Mouse (Mus musculus): ENCODE measurements around the gene Gm28042. TPM values are rescaled to one million over a fixed set of nuclear protein-coding genes. Genes with fewer than 3 reads are reported as not detected.

Gm28042 gene
- polyA plus RNA-seq, 1 experiment from 2014 or later = 4.3 TPM

DNA sequence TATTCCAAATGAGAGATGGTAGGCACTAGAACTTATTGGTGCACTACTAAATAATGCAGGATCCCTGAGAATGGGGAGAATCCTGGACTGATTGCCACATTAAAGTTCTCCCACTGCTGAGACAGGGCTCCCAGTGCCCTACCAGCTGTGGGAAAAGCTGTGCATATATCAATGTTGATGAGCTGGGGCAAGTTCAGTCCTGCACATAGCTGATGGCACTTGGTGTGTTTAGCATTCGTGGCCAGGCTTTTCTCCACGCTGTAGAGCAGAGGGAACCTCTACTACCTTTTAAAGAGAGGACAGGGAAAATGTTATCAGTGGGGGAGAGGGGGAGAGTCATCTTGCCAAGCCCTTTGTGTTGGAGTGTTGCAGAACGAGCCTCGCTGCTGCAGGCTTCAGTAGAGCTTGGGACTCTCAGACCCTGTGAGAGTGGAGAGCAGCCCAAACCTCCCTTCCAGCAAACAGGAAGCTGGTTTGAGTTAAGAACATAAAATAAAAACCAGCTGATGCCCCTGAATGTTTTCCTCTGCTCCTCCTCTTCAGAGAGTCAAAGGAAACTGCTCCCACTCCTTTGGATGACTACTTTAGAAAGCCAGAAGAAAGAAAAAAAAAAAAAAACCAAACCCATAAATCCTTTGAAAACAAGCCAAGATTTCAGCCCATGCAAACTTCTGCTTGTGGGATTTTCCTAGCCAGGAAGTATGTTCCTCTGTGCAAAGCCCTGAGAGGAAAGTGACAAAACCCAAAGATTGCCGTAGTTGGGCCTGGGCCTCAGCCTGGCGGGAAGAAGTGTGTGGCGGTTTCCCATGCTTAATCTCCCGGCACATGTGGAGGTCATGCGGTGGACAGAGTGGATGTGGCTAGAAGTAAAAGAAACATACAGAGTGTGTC, 31.7 kb upstream of the Gm28042 start:
- Histone ChIP-seq H3K27me3 (no peaks in the 10 kb centered on the region), H3K4me2 (replicated peaks) (peak overlapping the region; percentile 41), H3K9me3 (no peaks in the 10 kb centered on the region), H3K27ac (peak overlapping the region; percentile 96), H3K9ac (no peak overlapping the region), H3K4me3 (no peak overlapping the region), H3K4me1 (peaks cover 43% of the 10 kb centered on the region), H3K36me3 (peaks cover 19% of the 10 kb centered on the region)
- WGBS = 14% methylated on average over 9 of the region's 9 CpGs
- peak; percentile 88 for ATAC-seq (ENCODE audit: low FRiP score, low read depth)

DNA sequence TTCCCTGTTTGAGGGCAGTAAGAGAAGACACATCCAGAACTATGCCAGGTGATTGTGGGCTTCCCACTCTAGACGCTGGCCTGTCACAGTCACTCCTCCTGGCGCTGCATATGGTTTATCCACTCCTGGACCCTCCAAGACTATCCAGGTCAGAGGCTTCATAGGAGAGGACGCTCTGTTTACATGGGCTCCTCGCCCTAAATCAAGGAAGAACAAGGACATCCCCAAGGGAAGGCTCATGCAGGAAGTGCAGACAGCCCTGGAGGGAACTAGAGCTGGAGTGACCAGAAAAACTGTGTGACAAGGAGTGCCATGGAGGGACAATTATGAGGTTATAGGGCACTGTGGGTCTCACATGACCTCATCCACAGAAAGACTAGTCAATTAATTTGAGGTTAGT, 29.9 kb upstream of the Gm28042 start:
- ATAC-seq (ENCODE audit: low FRiP score, low read depth) = no peak
- Histone ChIP-seq H3K27me3 (no peaks in the 10 kb centered on the region), H3K9me3 (no peaks in the 10 kb centered on the region), H3K4me2 (replicated peaks) (no peak overlapping the region), H3K27ac (0 out of 2 replicates have a peak overlapping the region, but pooled peaks have one; percentile 96), H3K4me1 (peaks cover 49% of the 10 kb centered on the region), H3K36me3 (peaks cover 14% of the 10 kb centered on the region), H3K9ac (no peak overlapping the region), H3K4me3 (no peak overlapping the region)
- WGBS = 89% methylated on average over 4 of the region's 4 CpGs

DNA sequence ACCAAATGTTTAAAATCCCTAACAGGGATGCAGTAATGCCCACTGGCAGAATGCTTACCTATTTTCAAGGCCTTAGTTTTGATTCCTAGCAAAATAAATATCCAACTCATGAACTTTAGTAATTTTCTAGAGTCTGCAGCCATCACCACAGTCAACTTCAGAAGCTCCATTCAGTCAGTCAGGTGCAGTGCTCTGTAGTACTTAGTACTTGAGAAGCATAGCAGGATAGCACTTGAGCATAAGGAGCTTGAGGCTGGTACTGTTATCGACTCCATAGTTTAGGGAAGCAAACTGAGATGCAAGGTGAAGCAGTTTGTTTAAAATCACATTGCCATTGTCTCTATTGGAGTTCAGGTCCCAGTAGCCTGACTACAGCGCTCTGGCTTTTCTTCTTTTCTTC, 27.6 kb upstream of the Gm28042 start:
- no peak for ATAC-seq (ENCODE audit: low FRiP score, low read depth)
- Histone ChIP-seq H3K9me3 (no peaks in the 10 kb centered on the region), H3K27me3 (no peaks in the 10 kb centered on the region), H3K27ac (no peak overlapping the region), H3K9ac (no peak overlapping the region), H3K4me1 (peaks cover 40% of the 10 kb centered on the region), H3K4me2 (replicated peaks) (no peak overlapping the region), H3K36me3 (peaks cover 23% of the 10 kb centered on the region), H3K4me3 (no peak overlapping the region)
- 95% methylated on average over 2 of the region's 2 CpGs for whole genome bisulfite sequencing

DNA sequence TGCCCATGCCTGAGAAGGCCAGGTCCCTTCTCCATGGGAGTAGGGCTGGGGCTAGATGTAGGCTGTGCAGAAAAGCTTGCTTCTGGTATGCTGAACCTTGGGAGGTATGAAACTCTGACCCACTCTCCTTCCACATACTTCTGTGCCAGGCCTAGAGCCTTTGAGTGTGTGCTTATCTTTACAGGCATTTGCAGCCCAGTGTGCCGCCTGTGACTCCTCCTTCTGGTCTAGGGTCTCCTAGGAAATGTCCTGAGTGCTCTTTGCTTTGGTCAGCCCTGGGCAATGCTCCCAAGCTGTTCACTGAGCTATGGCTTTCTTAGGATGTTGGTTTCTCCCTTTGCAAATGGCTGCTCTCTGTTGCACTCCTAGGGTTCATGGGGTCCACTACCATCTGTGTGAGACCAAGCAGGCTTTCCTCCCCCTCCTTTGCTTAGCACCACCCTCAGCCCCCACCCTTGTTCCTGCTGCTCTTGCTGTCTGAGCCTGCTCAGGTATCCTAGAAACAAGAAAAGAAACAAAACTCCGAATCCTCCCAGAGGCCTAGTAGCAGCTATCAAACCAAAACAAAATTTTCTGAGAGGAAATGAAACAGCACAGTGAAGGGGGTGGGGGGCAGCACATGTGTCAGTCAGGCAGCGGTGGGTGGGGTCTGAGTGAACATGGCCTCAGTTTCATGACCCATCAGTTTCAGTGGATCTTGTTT, 26.3 kb upstream of the Gm28042 start:
- Histone ChIP-seq H3K9me3 (no peaks in the 10 kb centered on the region), H3K4me2 (replicated peaks) (no peak overlapping the region), H3K36me3 (peaks cover 25% of the 10 kb centered on the region), H3K4me1 (peaks cover 27% of the 10 kb centered on the region), H3K4me3 (no peak overlapping the region), H3K9ac (peak overlapping the region; percentile 19; the same call in 1 of the 2 replicates), H3K27me3 (no peaks in the 10 kb centered on the region), H3K27ac (peak overlapping the region; percentile 12; the same call in 1 of the 2 replicates)
- 61% methylated on average over 3 of the region's 3 CpGs for WGBS
- peak; percentile 77; the same call in 1 of the 2 replicates for ATAC-seq (ENCODE audit: low FRiP score, low read depth)

DNA sequence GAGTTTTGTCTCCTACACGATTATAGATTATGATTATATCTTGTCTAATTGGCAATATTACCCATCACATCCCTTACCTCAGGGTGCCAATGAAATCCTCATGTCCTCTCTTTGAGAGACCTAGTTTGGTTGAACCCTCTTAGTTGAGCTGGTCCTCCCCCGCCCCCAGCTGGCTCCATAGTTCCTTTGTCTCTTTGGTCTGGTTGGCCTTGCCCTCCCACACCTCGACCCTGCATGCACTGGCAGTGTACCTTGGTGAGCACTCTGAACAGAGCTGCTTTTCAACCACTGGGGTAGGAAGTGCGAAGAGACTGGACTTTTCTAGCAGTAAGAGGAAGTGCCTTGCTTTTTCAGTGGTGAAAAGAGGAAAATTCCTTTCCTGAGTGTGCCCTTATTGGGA, 25.3 kb upstream of the Gm28042 start:
- Histone ChIP-seq H3K4me3 (no peak overlapping the region), H3K4me1 (peaks cover 18% of the 10 kb centered on the region), H3K27me3 (no peaks in the 10 kb centered on the region), H3K9me3 (no peaks in the 10 kb centered on the region), H3K27ac (no peak overlapping the region), H3K36me3 (peaks cover 25% of the 10 kb centered on the region), H3K4me2 (replicated peaks) (no peak overlapping the region), H3K9ac (no peak overlapping the region)
- 79% methylated on average over 4 of the region's 4 CpGs for WGBS
- ATAC-seq (ENCODE audit: low FRiP score, low read depth) = no peak

DNA sequence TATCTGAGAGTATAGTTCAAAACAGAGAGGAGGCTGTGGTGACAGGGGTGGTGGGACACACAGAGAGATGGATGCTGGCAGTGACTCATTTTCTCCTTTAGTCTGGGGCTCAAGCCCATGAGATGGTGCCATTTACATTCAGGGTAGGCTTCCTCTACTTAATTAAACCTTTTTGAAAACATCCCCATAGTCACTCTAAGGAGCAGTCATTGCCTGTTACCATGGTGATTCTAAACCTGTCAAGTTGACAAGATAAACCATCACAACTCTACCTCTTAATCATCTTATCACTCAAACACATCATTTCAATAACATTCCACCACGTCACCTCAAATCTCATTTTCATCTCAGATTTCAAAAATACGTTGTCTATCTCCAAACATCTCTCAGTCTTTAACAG, 23.3 kb upstream of the Gm28042 start:
- H3K4me2 ChIP-seq (replicated peaks) = no peak overlapping the region
- H3K4me3 ChIP-seq = no peak overlapping the region
- H3K36me3 ChIP-seq = peaks cover 24% of the 10 kb centered on the region
- no peaks in the 10 kb centered on the region for H3K27me3 ChIP-seq
- no peak overlapping the region for H3K27ac ChIP-seq
- H3K9me3 ChIP-seq = no peaks in the 10 kb centered on the region
- H3K9ac ChIP-seq = no peak overlapping the region
- H3K4me1 ChIP-seq = peaks cover 7% of the 10 kb centered on the region
- WGBS = 87% methylated on average over 2 of the region's 2 CpGs
- ATAC-seq (ENCODE audit: low FRiP score, low read depth) = no peak

DNA sequence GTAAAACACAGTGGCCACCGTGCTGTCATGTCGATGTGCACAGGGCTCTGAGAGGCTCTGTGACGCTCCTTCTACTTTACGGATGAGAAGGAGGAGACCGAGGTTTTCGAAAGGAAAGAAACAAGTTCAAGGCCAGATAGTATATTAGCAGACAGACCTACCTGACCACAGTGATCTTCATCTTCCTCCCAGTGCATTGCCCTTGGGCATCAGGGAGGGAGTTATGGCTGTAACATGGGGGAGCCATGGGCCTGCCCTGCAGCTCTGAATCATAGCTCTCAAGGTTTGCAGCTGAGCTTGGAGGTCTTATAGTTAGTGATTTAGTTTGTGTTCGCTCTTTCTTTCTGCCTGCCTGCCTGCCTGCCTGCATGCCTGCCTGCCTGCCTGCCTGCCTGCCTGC, 20.6 kb upstream of the Gm28042 start:
- Histone ChIP-seq H3K27me3 (no peaks in the 10 kb centered on the region), H3K9me3 (no peaks in the 10 kb centered on the region), H3K9ac (no peak overlapping the region), H3K27ac (no peak overlapping the region), H3K4me2 (replicated peaks) (no peak overlapping the region), H3K4me1 (no peaks in the 10 kb centered on the region), H3K36me3 (peaks cover 19% of the 10 kb centered on the region; the same call in 1 of the 2 replicates), H3K4me3 (no peak overlapping the region)
- ATAC-seq (ENCODE audit: low FRiP score, low read depth) = no peak
- 95% methylated on average over 7 of the region's 7 CpGs for WGBS

DNA sequence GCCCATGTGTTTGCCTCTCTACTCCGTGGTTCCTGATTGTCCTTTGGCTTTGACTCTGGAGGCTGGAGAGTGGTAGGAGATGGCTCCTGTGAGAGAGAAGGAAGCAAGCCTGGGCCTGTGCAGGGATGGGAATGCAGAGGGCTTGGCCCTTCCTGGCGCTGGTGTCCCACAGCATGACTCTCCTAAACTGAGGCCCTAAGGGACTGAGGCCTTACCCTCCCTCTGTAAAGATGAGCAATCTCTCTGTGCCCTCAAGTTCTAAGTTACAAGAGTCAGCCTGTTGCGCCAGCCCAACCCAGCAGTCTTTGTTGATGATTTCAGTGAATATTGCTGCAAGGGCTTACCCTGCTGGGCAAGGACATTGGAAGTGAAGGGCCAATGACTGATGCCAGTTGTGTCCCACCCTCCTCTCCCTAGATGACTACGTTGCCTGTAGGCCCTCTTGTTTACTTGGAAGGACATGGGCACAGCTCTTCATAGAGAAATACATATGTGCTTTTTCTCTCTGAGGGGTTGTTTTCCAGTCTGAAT, 19.5 kb upstream of the Gm28042 start:
- Histone ChIP-seq H3K27ac (no peak overlapping the region), H3K9me3 (no peaks in the 10 kb centered on the region), H3K36me3 (peaks cover 22% of the 10 kb centered on the region), H3K4me2 (replicated peaks) (no peak overlapping the region), H3K4me1 (no peaks in the 10 kb centered on the region), H3K27me3 (no peaks in the 10 kb centered on the region), H3K9ac (no peak overlapping the region), H3K4me3 (no peak overlapping the region)
- ATAC-seq (ENCODE audit: low FRiP score, low read depth) = no peak
- 78% methylated on average over 4 of the region's 4 CpGs for WGBS

DNA sequence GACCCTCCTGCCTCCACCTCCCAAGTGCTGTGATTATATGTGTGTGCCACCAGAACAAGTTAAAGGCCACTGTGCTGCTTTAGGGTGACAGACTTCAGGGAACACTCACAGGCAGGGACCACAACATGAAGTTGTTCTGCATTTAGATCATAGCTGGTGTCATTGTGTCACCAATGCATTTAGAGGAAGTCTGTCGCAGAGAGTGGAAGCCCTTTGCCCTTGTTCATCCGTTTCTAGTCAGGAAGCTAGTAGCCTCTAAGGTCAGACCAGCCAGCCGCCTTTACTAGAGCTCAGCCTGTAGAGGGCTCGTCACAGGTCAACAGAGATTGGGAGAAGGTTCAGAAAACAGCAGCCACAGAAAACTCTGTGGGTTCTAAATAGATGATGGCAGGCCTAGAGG, 18.6 kb upstream of the Gm28042 start:
- WGBS = 76% methylated on average over 4 of the region's 4 CpGs
- Histone ChIP-seq H3K27me3 (no peaks in the 10 kb centered on the region), H3K4me3 (no peak overlapping the region), H3K9me3 (no peaks in the 10 kb centered on the region), H3K4me1 (no peaks in the 10 kb centered on the region), H3K27ac (no peak overlapping the region), H3K36me3 (peaks cover 28% of the 10 kb centered on the region), H3K9ac (no peak overlapping the region), H3K4me2 (replicated peaks) (no peak overlapping the region)
- no peak for ATAC-seq (ENCODE audit: low FRiP score, low read depth)

DNA sequence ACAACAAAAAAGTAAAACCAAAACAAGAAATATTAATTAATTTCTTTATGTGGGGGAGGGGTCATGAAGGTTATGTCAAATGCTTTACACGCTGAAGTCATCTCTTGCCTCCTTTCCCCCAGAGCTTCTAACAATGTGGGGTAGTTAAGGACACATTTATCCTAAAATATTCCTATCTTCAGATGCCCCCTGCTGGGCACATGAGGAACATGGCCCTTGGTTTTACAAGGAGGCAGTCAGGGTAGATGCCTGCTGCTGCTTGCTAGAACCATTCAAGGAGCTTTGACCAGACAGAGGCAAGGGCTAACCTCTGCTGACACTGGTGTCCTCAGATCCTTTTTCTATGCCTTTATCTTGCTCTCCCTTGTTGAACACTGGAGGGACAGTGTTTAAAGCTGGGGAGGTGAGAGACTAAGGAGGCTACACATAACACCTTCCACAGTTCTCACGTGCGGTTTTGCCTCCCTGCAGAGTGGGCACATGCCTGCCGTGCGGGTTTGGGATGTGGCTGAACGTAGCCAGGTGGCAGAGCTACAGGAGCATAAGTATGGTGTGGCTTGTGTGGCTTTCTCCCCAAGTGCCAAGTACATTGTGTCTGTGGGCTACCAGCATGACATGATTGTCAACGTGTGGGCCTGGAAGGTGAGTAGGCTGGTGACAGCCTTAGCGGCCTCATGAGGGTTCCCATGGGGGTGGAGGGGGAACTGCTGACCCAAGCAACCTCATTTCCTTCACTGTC, 15.7 kb upstream of the Gm28042 start:
- Histone ChIP-seq H3K9me3 (no peaks in the 10 kb centered on the region), H3K27me3 (no peaks in the 10 kb centered on the region), H3K9ac (no peak overlapping the region), H3K4me3 (no peak overlapping the region), H3K4me2 (replicated peaks) (no peak overlapping the region), H3K27ac (no peak overlapping the region), H3K4me1 (no peaks in the 10 kb centered on the region), H3K36me3 (peaks cover 44% of the 10 kb centered on the region)
- 73% methylated on average over 8 of the region's 8 CpGs for WGBS
- ATAC-seq (ENCODE audit: low FRiP score, low read depth) = peak; percentile 59; the same call in 1 of the 2 replicates

DNA sequence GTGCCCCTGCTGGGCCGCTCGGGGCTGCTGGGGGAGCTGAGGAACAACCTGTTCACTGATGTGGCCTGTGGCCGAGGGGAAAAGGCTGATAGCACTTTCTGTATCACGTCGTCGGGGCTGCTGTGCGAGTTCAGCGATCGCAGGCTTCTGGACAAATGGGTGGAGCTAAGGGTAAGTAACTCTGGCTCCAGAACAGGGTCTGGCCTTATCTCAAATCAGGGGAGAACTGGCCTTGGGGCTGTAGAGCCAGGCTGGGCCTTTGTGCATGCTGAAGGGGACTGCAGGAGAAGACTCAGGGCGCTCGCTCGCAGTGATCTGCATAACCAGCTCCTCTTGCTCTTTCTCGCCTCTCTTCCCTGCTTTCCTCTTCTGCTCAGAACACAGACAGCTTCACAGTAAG, 14.4 kb upstream of the Gm28042 start:
- Histone ChIP-seq H3K4me2 (replicated peaks) (no peak overlapping the region), H3K27me3 (no peaks in the 10 kb centered on the region), H3K9me3 (no peaks in the 10 kb centered on the region), H3K9ac (no peak overlapping the region), H3K4me1 (no peaks in the 10 kb centered on the region), H3K27ac (no peak overlapping the region), H3K36me3 (peaks cover 52% of the 10 kb centered on the region), H3K4me3 (no peak overlapping the region)
- WGBS = 88% methylated on average over 13 of the region's 13 CpGs
- no peak for ATAC-seq (ENCODE audit: low FRiP score, low read depth)
